Mouse (Mus musculus) gastrocnemius, postnatal 10 days (tissue): ENCODE results near the gene Myadml2. TPM values are rescaled to one million over a fixed set of nuclear protein-coding genes. Genes with fewer than 3 reads are reported as not detected.
"Not testable (repeated sequence)": the region's sequence is repeated elsewhere in the genome, so short reads cannot be mapped to it uniquely, and the experiment has no call there.

Source experiments
- DNase-seq: peaks from one replicate; pipeline ENCODE4 v3.0.0; 2021; ENCODE audit warnings: mixed read lengths
- long read RNA-seq, 2 experiments: library from polyadenylated mRNA; stranded (forward); transcript quantifications; one replicate each; pipeline ENCODE4 v2.0.0; 2021
- total RNA-seq, 2 experiments: library from RNA; stranded (reverse); gene quantifications; 2 replicates each; pipeline ENCODE4 v1.2.3; 2021

The Myadml2 gene
- 10 to 100 TPM; 89.2 to 92.0 TPM for total RNA-seq
- long read RNA-seq, experiment 1, partial matches to known transcripts = 0 of 149 reads
- long read RNA-seq, experiment 1, other reads (novel, unspliced or antisense) = 145 of 149 reads
- long read RNA-seq, experiment 2, transcript Myadml2-202 (2 exons, 471 nt) = major isoform, 7 of 132 reads
- long read RNA-seq, experiment 2, partial matches to known transcripts = 0 of 132 reads
- long read RNA-seq, experiment 2, other reads (novel, unspliced or antisense) = 125 of 132 reads

- no peak for DNase-seq
These were observed at the start of gene Myadml2 for GRCm38 (mm10) chr11:120648001-120648476. Myadml2 (minus strand) TSS chr11:120648158.

GRCm38 (mm10) chr11:120697741-120698140 is 49.8 kb upstream of the Myadml2 start:
- peak; percentile 45 for DNase-seq

- DNase-seq = no peak
These were observed 48.6 kb upstream of the Myadml2 start for GRCm38 (mm10) chr11:120696568-120696967.

- no peak for DNase-seq
These were observed 47.7 kb upstream of the Myadml2 start for GRCm38 (mm10) chr11:120695641-120696040.

GRCm38 (mm10) chr11:120695184-120695583 is 47.2 kb upstream of the Myadml2 start:
- no peak for DNase-seq

- DNase-seq = no peak
These were observed 45.5 kb upstream of the Myadml2 start for GRCm38 (mm10) chr11:120693461-120693860.

GRCm38 (mm10) chr11:120692471-120693011 is 44.6 kb upstream of the Myadml2 start:
- no peak for DNase-seq

- DNase-seq = no peak
These were observed 41.4 kb upstream of the Myadml2 start for GRCm38 (mm10) chr11:120689365-120689764.

- no peak for DNase-seq
These were observed 38.8 kb upstream of the Myadml2 start for GRCm38 (mm10) chr11:120686650-120687272.

- no peak for DNase-seq
These were observed 36.7 kb upstream of the Myadml2 start for GRCm38 (mm10) chr11:120684660-120685059.

- DNase-seq = no peak
These were observed 36.1 kb upstream of the Myadml2 start for GRCm38 (mm10) chr11:120684086-120684485.

- no peak for DNase-seq
These were observed 35.6 kb upstream of the Myadml2 start for GRCm38 (mm10) chr11:120683536-120683935.

- no peak for DNase-seq
These were observed 34.7 kb upstream of the Myadml2 start for GRCm38 (mm10) chr11:120682683-120683082.

- no peak for DNase-seq
These were observed 32.0 kb upstream of the Myadml2 start for GRCm38 (mm10) chr11:120679909-120680308.

GRCm38 (mm10) chr11:120676951-120677350 is 29.0 kb upstream of the Myadml2 start:
- no peak for DNase-seq

GRCm38 (mm10) chr11:120675875-120676274 is 27.9 kb upstream of the Myadml2 start:
- DNase-seq = not testable (repeated sequence)

GRCm38 (mm10) chr11:120673594-120674122 is 25.7 kb upstream of the Myadml2 start:
- no peak for DNase-seq

- peak; percentile 98 for DNase-seq
These were observed 25.0 kb upstream of the Myadml2 start, which contains the start of gene Aspscr1 for GRCm38 (mm10) chr11:120672687-120673593. Aspscr1 (plus strand) TSS chr11:120672973.

GRCm38 (mm10) chr11:120666617-120667016 is 18.7 kb upstream of the Myadml2 start:
- DNase-seq = no peak

GRCm38 (mm10) chr11:120665406-120665805 is 17.4 kb upstream of the Myadml2 start:
- DNase-seq = no peak

- DNase-seq = no peak
These were observed 15.8 kb upstream of the Myadml2 start for GRCm38 (mm10) chr11:120663714-120664113.

- no peak for DNase-seq
These were observed 14.8 kb upstream of the Myadml2 start for GRCm38 (mm10) chr11:120662759-120663158.
